Comparison of ENCODE assay signal across 30 mouse cellular contexts in the genomic region with DNA sequence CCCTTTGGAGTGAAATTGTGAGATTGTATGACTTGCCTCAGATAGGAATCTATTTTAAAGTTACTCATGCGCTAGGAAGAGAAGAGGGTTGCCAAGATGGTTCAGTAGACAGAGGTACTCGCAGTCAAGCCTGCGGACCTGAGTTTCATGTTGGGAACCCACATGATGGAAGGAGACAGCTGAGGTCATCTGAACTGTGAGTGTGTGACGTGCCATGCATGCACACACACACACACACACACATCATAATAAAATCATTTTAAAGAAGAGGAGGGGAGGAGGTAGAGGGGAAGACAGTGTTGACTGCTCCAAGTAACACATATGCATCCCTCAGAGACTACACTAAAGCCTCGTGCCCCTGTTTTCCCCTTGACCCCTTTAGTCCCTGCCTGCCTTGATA.
"Had no signal": no experiment of that assay in that cellular context is flagged by ENCODE, and none has a peak within 500 bp of the region (broad histone marks: within the 10 kb centered on the region; RNA-seq: fewer than 3 reads in every experiment).

No protein-coding gene starts in this region.

- H3K4me1 ChIP-seq: limb, embryonic 12.5 days; limb, embryonic 13.5 days; limb, embryonic 15.5 days; liver, embryonic 12.5 days; liver, embryonic 13.5 days; liver, embryonic 15.5 days; midbrain, embryonic 15.5 days; neural tube, embryonic 12.5 days had no signal

- H3K9ac ChIP-seq: limb, embryonic 12.5 days; limb, embryonic 13.5 days; limb, embryonic 15.5 days; liver, embryonic 12.5 days; liver, embryonic 13.5 days; liver, embryonic 14.5 days; liver, embryonic 15.5 days; liver, postnatal 0 days; lung, embryonic 14.5 days; lung, embryonic 15.5 days; midbrain, embryonic 12.5 days; midbrain, embryonic 13.5 days; midbrain, embryonic 15.5 days; neural tube, embryonic 12.5 days had no signal

- H3K27ac ChIP-seq: limb, embryonic 10.5 days; limb, embryonic 12.5 days; limb, embryonic 13.5 days; limb, embryonic 15.5 days; liver, embryonic 12.5 days; liver, embryonic 13.5 days; liver, embryonic 14.5 days; liver, embryonic 15.5 days; lung, embryonic 15.5 days; macrophage; midbrain, embryonic 10.5 days; midbrain, embryonic 12.5 days; midbrain, embryonic 13.5 days; midbrain, embryonic 15.5 days; neural tube, embryonic 12.5 days had no signal

- H3K36me3 ChIP-seq: limb, embryonic 10.5 days; limb, embryonic 12.5 days; limb, embryonic 13.5 days; limb, embryonic 15.5 days; liver, embryonic 12.5 days; liver, embryonic 13.5 days; liver, embryonic 15.5 days; lung, embryonic 15.5 days; midbrain, embryonic 10.5 days; midbrain, embryonic 12.5 days; midbrain, embryonic 13.5 days; midbrain, embryonic 15.5 days; neural tube, embryonic 12.5 days had no signal

- ATAC-seq: liver, embryonic 12.5 days; liver, postnatal 0 days; lung, postnatal 0 days; midbrain, embryonic 13.5 days; midbrain, embryonic 15.5 days; midbrain, embryonic 16.5 days had no signal

- H3K9me3 ChIP-seq: limb, embryonic 10.5 days; limb, embryonic 15.5 days; liver, embryonic 12.5 days; liver, embryonic 13.5 days; liver, embryonic 15.5 days; lung, embryonic 15.5 days; midbrain, embryonic 10.5 days; midbrain, embryonic 12.5 days; midbrain, embryonic 13.5 days; midbrain, embryonic 15.5 days had no signal

- H3K27me3 ChIP-seq: limb, embryonic 12.5 days; limb, embryonic 13.5 days; limb, embryonic 15.5 days; liver, embryonic 13.5 days; liver, embryonic 15.5 days; lung, embryonic 15.5 days; midbrain, embryonic 12.5 days; midbrain, embryonic 13.5 days; midbrain, embryonic 15.5 days; neural tube, embryonic 12.5 days had no signal

- DNase-seq: left cerebral cortex, postnatal 4 days; liver; liver, embryonic 13.5 days; liver, postnatal 0 days; lung, adult 18-20 months; lung, adult 2 months; lung, embryonic 14.5 days; lung, postnatal 10 days; lung, postnatal 14 days; lung, postnatal 36 days; lung, postnatal 4 days had no signal

- H3K4me3 ChIP-seq: limb, embryonic 10.5 days; limb, embryonic 12.5 days; limb, embryonic 13.5 days; limb, embryonic 15.5 days; liver, embryonic 12.5 days; liver, embryonic 13.5 days; liver, embryonic 15.5 days; lung, embryonic 15.5 days; megakaryocyte, embryonic 14.5 days; midbrain, embryonic 10.5 days; midbrain, embryonic 12.5 days; midbrain, embryonic 13.5 days; midbrain, embryonic 15.5 days; neural tube, embryonic 12.5 days had no signal

- H3K4me2 ChIP-seq: limb, embryonic 12.5 days; limb, embryonic 13.5 days; limb, embryonic 15.5 days; liver, embryonic 11.5 days; liver, embryonic 12.5 days; liver, embryonic 13.5 days; liver, embryonic 15.5 days; lung, embryonic 14.5 days; lung, embryonic 15.5 days; midbrain, embryonic 11.5 days; midbrain, embryonic 12.5 days; midbrain, embryonic 13.5 days; midbrain, embryonic 15.5 days; neural tube, embryonic 12.5 days had no signal
